Mouse (Mus musculus) c-Kit-positive CD71-negative TER-119-negative erythroid progenitor cells, embryonic 14.5 days (primary cell): ENCODE data around the gene Fam69a.
"Not testable (repeated sequence)": the region's sequence is repeated elsewhere in the genome, so short reads cannot be mapped to it uniquely, and the experiment has no call there.

Experiments
- DNase-seq: peaks from one replicate; pipeline ENCODE4 v3.0.0-alpha.2; 2013; ENCODE audit warnings: low read depth

Gene Fam69a

DNA sequence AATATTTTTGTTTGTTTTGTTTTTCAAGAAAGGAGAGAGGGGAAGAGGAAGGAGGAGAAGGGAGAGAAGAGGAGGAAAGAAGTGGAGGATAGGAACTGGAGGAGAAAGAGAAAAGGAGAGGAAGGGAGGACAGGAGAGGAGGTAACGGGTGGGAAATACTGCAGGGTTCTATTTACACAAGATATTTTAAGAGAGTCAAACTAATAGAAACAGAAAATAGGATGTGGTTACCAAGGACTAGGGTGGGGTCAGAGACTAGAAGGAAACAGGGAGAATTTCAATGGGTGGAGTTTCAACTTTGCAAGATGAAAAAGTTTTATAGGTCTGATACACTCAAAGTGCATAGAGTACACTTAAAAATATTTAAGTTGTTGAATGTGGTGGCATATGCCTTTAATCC is 7.0 kb downstream of the Fam69a start:
- no peak for DNase-seq

DNA sequence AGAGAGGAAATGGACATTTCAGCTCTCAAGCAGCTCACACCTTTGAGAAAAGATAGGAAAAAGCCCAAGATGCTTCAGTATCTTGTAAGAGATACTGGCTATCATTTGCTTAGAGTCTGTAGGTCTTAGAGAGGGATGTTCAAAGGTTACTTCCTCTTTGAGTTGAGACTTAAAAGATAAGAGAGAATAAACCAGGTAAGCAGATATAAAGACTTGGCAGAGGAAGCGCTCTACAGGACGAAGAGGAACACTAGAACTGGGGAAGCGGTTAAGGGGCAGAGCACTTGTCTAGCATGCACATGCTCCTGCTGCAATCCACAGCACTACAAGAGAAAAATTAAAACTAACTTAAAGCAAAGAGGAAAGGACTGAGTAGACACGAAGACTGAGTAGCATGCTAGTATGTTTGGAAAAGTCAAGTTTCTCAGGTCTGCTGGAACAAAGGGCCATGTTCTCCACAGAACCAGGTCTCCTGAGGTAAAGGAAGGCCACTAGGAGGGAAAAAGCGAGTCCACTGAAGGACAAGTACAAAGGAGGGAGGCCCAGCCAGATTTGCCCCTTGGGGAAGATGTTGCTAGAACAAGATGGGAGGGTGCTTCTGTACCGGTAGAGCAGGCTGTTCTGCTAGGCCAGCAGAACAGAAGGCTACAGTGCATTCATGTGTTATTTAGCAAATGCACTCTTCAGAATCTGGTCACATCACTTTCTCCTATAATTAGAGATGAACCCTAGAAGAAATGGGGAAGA is 8.4 kb downstream of the Fam69a start:
- no peak for DNase-seq

DNA sequence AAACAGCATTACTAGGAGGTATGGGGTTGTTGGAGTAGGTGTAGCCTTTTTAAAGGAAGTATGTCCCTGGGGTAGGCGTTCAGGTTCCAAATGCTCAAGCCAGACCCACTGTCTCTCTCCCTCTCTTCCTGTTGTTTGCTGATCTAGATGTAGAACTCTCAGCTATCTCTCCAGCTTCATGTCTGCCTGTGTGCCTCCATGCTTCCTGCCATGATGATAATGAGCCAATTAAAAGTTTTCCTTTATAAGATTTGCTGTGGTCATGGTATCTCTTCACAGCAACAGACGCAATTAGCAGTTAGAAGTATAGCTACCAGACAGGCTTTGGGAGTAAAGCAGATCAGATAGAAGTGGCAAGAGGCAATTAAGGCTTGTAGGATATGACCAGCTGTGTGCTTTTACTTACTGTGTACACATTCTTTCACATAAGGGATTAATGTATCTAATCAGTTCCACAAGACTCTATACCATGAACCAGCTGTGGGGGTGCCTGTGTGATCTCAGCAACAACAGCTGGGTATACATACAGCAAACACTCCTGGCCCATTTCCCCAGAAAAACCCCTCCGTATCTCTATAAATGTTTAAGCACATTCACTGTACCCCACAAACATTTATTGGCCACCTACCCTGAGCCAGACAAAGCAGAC is 9.1 kb downstream of the Fam69a start:
- DNase-seq = no peak

DNA sequence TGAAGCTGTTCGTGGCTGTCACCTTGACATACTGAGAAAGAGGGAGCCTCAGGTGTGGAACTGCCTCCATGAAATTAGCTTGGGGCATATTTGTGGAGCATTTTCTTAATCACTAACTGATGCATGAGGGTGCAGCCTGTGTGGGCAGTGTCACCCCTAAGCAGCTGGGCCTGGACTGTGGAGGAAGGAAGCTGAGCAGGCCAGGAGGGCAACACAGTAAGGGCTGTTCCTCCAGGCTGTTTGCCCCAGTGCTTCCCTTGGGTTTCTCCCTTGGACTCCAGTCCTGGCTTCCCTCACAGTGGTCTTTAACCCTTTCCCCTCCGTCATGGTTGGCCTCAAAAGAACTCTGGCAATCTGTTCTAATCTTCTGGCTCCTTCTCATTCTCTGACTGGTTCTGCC is 13.6 kb downstream of the Fam69a start:
- DNase-seq = no peak

DNA sequence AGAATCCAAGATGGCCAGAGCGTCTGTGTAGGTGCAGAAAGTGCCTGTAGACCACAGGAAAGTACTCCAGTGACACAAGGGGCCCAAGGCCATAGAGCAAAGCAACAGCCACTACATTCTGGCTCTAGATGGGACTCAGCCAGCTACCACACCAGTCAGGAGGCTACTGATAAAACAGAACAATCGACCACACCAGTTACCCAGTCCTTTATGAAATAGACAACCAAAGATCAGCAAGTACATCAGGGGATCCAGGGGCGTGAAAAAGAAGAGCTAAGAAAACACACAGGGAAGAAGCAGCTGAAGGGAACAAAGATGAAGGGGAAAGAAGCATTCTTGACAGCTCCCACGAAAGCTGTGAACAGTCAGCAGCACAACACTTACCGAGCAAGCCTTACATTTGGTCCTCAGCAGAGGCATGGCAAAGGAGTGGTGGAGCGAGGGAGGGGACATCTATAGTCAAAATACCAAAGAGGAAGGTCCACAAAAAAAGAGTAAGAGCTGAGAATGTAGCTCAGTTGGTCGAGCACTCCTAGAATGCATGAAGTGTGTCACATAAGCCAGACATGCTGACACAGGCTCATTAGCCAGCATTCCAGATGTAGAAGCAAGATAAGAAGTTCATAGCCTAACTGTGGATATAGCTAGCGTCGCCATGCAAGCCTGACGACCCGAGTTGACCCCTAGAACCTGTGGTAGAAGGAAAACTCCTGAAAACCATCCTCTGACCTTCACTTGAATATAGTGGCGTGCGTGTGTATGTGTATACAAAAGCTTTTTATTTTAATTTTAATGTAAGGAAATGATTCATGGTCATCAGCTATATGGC is 14.2 kb downstream of the Fam69a start:
- DNase-seq = no peak

DNA sequence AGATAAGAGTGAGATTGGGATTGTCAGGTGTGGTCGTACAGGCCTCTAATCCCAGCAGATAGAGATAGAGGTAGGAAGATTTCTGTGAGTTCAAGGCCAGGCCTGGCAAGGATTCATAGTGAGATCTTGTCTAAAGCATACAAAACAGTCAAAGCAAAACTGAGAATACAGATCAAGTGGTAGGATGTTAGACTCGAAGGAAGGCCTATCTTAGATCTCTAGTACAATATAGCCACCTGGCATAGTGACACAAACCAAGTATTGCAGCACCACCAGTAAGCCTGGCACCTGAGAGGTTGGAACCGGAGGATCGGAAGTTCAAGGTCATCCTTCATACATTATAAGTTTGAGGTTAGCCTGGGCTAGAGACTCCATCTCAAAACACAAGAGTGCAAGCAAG is 15.8 kb downstream of the Fam69a start:
- no peak for DNase-seq

DNA sequence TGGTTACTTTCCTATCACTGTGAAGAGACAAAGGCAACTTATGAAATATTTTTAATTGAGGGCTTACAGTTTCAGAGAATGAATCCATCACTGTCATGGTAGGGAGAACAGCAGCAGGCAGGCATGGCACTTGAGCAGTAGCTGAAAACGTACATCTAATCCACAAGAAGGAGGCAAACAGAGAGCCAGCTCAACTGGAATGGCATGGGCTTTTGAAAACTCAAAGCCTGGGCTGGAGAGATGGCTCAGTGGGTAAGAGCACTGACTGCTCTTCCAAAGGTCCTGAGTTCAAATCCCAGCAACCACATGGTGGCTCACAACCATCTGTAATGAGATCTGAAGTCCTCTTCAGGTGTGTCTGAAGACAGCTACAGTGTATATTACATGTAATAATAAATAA is 17.1 kb downstream of the Fam69a start:
- not testable (repeated sequence) for DNase-seq

DNA sequence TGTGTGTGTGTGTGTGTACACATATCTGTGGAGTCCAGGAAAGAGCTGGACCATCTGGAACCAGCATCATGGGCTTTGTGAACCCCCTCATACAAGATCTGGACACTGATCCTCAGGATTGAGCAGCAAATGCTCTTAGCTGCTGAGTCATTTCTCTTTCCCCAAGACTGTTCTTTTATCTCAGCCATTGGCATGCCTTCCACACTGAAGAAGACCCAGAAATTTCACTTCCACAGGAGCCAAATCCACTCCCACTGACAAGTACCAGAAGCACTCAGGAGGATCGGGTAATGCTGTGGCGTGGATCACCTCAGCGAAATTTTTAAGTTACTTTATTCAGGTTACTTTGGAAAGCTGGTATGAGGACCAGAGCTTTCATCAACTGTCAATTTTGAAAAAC is 18.8 kb downstream of the Fam69a start:
- no peak for DNase-seq

DNA sequence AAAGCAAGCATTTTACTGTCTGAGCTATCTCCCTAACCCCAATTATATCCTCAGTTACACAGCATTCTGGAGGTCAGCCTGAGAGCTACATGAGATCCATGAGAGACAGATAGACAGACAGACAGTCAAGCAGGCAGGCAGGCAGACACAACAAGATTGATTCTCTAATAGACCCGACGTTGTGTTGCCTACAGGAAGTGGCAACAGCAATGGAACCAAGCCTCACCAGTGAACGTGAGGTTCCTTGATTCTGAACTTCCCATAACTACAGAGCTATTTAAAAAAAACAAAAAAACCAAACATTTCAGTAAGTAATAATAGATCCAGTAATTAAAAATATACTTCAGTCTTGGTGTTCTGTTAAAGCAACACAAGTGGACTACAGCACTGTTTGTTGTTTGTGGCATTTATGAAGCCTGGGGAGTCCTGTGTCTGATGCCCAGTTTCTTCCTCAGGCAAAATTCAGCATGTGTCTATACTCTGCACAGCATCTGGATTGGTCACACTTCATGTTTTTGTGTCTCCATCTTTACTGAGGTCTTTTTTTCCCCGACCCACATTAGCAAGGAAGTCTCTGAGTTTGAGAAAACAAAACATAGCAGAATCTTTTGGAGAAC is 19.9 kb downstream of the Fam69a start:
- DNase-seq = no peak

DNA sequence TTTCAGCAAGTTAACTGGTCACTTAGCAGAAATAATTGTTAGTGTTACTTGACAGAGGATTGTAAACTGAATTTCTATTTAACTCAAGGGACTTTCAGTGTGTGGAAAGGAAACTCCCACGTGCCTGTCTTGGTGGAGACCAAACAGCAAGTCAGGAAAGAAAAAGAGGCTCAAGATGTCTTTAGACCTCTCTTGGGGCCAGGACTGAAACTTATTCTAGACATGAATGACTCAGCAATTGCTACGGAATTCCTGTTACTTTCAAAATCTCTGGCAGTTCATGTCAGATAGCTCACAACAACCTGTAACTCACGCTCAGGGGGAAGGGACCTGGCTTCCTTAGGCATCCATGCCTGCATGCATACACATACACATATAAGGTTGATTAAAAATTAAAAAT is 20.7 kb downstream of the Fam69a start:
- DNase-seq = no peak

DNA sequence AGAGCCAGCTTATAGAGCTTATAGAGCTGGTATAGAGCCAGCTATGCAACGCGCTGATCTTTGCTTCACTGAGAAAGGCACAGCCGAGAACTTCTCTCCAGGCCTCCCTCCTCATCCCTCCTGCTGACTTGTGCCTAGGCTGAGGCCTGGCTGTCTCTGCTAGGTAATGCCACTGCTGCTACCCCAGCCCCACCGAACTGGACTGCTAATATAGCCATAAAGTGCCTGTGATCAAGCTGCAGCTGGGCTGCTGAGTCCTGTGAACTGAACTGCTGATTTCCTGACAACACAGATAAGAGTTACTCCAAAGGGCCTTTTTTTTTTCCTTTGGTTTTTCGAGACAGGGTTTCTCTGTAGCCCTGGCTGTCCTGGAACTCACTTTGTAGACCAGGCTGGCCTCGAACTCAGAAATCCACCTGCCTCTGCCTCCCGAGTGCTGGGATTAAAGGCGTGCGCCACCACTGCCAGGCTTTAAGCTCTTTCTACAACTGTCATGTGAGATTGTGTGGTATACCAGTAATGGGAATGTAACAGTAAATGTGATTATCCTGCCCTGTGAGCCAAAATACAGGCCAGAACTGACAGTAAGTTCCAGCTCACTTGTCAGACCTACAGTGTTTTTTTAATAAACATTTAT is 21.4 kb downstream of the Fam69a start:
- DNase-seq = no peak

DNA sequence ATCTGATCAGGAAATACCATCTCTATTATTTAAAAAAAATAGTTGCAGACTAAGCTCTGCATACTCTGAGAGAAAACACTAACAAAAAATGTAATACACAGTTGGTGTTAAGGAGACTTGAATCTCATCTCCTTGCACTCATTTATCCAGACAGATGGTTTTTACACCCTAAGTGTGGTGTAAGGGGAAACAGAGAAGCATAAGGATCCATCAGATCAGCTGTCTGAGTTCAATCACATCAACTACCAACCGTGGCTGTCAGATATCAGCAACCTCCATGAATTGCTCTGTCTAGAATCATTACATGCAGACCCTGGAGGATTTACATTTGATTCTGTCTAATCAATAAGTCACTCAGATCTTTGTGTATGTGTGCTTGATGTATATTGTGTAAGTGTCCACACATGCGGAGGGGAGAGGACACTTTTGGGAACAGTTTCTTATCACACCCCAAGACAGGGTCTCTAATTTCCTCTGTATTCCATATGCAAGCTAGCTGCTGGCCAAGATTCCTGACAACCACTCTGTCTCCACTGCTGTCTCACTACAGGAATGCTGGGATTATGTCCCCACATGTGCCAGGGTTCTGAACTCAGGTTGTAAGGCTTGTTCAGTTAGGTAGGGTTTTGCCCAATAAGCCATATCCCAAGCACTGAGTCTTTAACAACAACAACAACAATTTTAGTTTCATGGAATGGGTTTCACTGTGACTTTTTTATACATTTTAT is 22.7 kb downstream of the Fam69a start:
- no peak for DNase-seq

DNA sequence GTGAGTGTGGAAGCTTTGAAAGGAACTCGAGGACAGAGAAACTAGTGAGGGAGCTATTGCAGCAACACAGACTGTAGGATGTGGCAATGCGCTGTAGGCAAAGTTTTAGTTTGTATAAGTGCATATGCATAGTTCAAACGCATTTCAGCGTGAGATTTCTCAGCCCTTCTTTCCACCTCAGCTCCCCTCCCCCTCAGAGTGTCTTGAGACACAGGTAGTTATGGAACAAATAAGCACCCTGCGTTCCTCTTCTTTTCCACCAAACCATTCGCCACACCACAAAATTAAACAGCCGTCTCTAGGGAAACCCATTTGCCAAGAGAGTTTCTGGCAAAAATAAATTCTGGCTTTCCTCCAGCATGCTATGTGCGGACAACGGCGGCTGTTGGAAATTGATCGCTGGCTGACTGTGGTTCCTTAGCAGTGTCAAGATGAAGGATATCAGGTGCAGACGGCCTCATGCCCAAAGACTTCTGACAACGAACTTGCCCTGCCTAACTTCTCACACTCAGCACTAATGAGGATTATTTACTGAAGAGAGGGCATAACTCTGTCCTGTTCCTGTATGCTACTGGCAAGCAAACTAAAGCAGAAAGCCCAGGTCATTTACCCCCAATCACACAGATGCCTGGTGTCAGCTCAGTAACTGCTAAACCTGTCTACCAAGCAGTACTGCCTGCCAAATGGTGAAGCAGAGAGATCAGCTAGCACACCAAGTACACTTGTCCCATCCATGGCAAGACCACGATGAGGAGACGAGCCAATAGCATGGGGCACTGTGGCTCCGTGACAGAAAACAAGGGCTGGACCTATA is 25.2 kb downstream of the Fam69a start:
- no peak for DNase-seq

DNA sequence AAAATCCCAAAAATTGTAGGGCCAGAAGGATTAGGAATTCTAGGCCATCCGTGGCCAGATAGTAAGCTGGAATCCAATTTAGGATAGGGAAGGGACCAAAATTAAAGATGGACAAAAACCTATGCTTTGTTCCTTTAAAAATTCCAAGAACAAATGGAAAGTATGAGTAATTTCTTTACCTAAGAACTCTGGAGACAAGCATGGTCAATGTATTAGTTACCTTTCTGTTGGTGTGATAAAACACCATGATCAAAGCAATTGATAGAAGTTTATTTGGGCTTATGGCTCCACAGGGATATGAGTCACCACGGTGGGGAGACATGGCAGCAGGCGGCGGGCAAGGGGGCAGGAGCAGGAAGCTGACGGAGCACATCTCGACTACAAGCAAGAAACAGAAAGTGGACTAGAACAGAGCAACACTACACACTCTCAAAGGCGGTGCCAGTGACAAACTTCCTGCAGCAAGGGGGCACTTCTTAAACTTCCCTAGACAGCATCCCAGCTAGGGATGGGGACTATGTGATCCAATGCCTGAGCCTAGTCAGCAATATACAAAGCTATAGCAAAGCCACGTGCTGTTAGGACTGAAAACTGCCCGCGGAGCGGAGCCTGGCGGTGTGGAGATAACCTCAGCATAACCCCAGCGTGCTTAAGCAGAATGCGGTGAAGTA is 26.2 kb downstream of the Fam69a start:
- no peak for DNase-seq

DNA sequence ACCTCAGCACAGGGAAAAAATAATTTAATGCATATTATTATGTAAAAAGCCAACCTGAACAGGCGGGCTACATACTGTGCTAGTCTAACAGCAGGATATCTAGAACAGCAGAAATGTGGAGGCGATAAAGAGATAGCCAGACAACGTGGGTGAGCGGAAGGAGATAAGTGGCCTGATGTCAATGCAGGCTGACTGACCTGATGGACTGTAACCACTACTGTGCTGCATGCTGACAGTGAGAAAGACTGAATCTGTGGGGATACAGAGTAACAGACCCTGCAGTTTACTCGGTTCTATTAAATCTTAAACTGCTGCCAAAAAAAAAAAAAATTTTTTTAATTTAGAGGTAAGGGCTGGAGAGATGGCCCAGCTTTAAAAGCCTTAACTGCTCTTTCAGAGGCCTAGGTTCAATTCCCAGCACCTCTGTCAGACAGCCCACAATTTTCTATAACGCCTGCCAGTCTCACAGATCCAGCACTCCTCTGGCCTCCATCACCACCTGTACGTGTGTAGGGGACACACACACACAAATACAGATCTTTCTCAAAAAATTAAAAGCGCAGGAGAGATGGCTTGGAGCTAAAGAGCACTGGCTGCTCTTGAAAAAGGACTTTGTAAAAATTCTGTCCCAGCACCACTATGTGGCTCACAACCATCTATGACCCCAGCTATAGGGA is 27.1 kb downstream of the Fam69a start:
- DNase-seq = no peak

DNA sequence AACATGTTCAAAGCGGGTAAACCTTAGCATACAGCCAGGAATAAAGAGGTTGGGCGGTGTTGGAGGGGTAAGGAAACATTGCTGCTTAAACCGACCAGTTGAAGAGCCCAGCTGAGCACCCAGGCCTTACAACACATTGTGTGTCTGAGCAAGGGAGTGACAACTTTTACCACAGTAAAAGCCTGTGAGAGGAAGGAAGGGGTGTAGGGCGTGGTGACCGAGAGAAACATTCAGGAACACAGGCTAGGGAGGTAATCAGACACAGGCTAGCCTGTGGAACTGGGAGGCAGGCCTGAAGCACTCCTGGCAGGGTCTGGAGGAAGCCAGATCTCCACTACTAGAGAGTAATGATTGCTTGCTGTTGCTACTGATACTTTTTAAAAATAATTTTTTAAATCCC is 36.2 kb downstream of the Fam69a start:
- DNase-seq = no peak

DNA sequence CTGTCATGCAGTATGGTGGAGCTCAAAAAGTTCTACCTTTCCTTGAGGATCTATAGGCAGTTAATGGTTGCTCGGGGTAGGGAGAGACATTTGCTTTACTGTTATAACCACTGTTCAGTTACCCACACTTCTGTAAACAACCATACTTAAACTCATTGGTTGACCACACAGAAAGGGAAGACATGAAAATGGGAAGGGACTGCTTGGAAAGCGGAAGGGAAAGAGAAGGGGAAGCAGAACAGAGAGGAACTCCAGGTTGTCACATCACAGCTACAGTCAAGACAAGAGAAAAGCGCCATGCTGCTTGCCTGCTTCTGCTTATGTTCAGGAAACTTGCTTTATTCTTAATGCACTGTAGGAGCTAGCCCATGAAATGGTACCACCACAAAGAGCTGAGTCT is 37.3 kb downstream of the Fam69a start:
- no peak for DNase-seq

DNA sequence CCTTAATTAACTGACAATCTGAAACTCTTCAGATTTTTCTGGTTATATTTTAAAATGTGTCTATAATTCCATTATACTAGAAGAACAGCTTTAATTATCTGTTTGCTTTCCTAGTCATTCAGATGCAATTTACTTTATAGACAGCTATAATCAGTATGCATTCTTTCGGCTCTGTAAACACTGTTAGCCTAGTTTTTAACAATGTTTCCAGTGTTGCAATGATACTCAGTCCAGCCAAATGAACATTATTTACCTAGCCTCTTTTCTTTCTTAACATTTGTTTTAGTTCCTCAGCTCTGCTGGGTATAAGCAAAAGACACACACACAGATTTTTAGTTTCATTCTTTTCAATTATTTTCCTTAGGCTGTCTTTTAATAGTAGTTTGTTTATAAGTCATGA is 38.0 kb downstream of the Fam69a start:
- no peak for DNase-seq

DNA sequence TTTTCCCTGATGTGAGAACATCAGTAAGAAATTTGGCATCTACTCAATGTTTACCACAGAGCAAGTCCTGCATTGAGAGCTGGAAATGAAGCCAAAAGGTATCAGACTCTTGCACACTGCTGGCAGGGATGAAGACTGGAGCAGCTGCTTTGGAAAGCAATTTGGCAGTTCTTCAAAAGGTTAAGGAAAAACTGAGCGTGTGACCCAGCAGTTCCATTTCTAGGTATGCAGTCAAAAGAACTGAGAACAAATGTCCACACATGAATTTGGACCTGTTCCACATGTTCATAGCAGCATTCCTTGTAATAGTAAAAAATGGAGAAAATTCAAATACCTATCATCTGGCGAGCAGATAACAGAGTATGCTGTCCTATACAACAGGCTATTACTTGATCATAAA is 39.3 kb downstream of the Fam69a start:
- no peak for DNase-seq
